Mouse (Mus musculus) sigmoid colon, adult 10 weeks (tissue): ENCODE results near the gene Hnrnpl. TPM values are rescaled to one million over a fixed set of nuclear protein-coding genes. Genes with fewer than 3 reads are reported as not detected.

Experiments
- polyA plus RNA-seq: library from polyadenylated mRNA; stranded (reverse); fragments of 350-450 nt; fragmentation: Illumina TruSeq; extraction: RNeasy Lipid Tissue Mini Kit (QIAGEN cat#74804); gene quantifications from one replicate; pipeline ENCODE4 v1.2.3, GENCODE M21; 2014; ENCODE audit warnings: low read depth, low replicate concordance

The Hnrnpl gene
- 380 TPM for polyA plus RNA-seq

GRCm38 (mm10) chr7:28808221-28808941, at the start of gene Hnrnpl:
Gene Hnrnpl, plus strand, starts transcription at chr7:28808541.

GRCm38 (mm10) chr7:28766173-28766879, 42.0 kb upstream of the Hnrnpl start, which contains the start of gene Sirt2:
Gene Sirt2, plus strand, starts transcription at chr7:28766735.

GRCm38 (mm10) chr7:28767462-28767965, 40.8 kb upstream of the Hnrnpl start, which contains the start of gene Nfkbib:
Gene Nfkbib, minus strand, starts transcription at chr7:28767512.

GRCm38 (mm10) chr7:28788307-28789195, 19.8 kb upstream of the Hnrnpl start, which contains the start of gene Rinl:
Gene Rinl, plus strand, starts transcription at chr7:28788969.

GRCm38 (mm10) chr7:28824941-28825685, 16.8 kb downstream of the Hnrnpl start, which contains the start of gene Ech1:
Gene Ech1, plus strand, starts transcription at chr7:28825217.

GRCm38 (mm10) chr7:28833723-28834347, 25.5 kb downstream of the Hnrnpl start, which contains the start of gene Lgals4:
Gene Lgals4, plus strand, starts transcription at chr7:28833854.

GRCm38 (mm10) chr7:28863540-28863939, 55.2 kb downstream of the Hnrnpl start, which contains the start of gene Lgals7:
Gene Lgals7, plus strand, starts transcription at chr7:28863853.

Other genes starting within 250 kb of the Hnrnpl start
- 11.5 TPM for gene Samd4b, start 210.4 kb upstream of the Hnrnpl start, polyA plus RNA-seq
- 3.4 TPM for gene Pak4, start 210.4 kb upstream of the Hnrnpl start, polyA plus RNA-seq
- gene Acp7, start 177.2 kb upstream of the Hnrnpl start, polyA plus RNA-seq: not detected
- gene Fbxo27, start 115.7 kb upstream of the Hnrnpl start, polyA plus RNA-seq: not detected
- 1.5 TPM for gene Fbxo17, start 91.7 kb upstream of the Hnrnpl start, polyA plus RNA-seq
- gene Mrps12, start 66.7 kb upstream of the Hnrnpl start, polyA plus RNA-seq: 12.6 TPM
- gene Sars2, start 66.5 kb upstream of the Hnrnpl start, polyA plus RNA-seq: not detected
- not detected for gene Ccer2, start 52.4 kb upstream of the Hnrnpl start, polyA plus RNA-seq
- gene Sirt2, start 41.8 kb upstream of the Hnrnpl start, polyA plus RNA-seq: 17.9 TPM
- gene Nfkbib, start 41.0 kb upstream of the Hnrnpl start, polyA plus RNA-seq: not detected
- 1.8 TPM for gene Rinl, start 19.6 kb upstream of the Hnrnpl start, polyA plus RNA-seq
- 14.0 TPM for gene Ech1, start 16.7 kb downstream of the Hnrnpl start, polyA plus RNA-seq
- gene Lgals4, start 25.3 kb downstream of the Hnrnpl start, polyA plus RNA-seq: 405 TPM
- gene Lgals7, start 55.3 kb downstream of the Hnrnpl start, polyA plus RNA-seq: not detected
- not detected for gene Capn12, start 72.9 kb downstream of the Hnrnpl start, polyA plus RNA-seq
- gene Actn4, start 153.8 kb downstream of the Hnrnpl start, polyA plus RNA-seq: 55.2 TPM
- 6.2 TPM for gene Eif3k, start 173.3 kb downstream of the Hnrnpl start, polyA plus RNA-seq
- 0.35 TPM for gene Map4k1, start 173.5 kb downstream of the Hnrnpl start, polyA plus RNA-seq